Mouse (Mus musculus) limb, embryonic 12.5 days (tissue): ENCODE results near the gene Npas2. TPM values are rescaled to one million over a fixed set of nuclear protein-coding genes. Genes with fewer than 3 reads are reported as not detected.

Experiments used
- ATAC-seq: fragments of 200-750 bp; cut with Nextera tagmentation; 2 replicates; pipeline ENCODE4 v1.8.0; 2017; ENCODE audit warnings: low read depth, moderate TSS enrichment; ENCODE audit not compliant: insufficient number of reproducible peaks, insufficient read depth, low FRiP score, low TSS enrichment
- H3K27ac ChIP-seq: fragments of 300-500 bp; sonication (generic); 2 replicates; pipeline ENCODE4 v1.5.1; 2016; ENCODE audit warnings: mild to moderate bottlenecking, moderate library complexity
- H3K27me3 ChIP-seq: fragments of 300-500 bp; sonication (generic); 2 replicates; pipeline ENCODE4 v1.6.1; 2016; ENCODE audit warnings: mild to moderate bottlenecking, moderate library complexity
- H3K36me3 ChIP-seq: fragments of 300-500 bp; sonication (generic); 2 replicates; pipeline ENCODE4 v1.6.1; 2016; ENCODE audit warnings: mild to moderate bottlenecking, moderate library complexity
- H3K4me1 ChIP-seq: fragments of 300-500 bp; sonication (generic); replicated peaks from 2 replicates; pipeline ENCODE4 v1.6.1; 2016
- H3K4me2 ChIP-seq: fragments of 300-500 bp; sonication (generic); 2 replicates; pipeline ENCODE4 v1.6.1; 2016; ENCODE audit warnings: mild to moderate bottlenecking, moderate library complexity
- H3K4me3 ChIP-seq: fragments of 300-500 bp; sonication (generic); replicated peaks from 2 replicates; pipeline ENCODE4 v1.5.1; 2016; ENCODE audit warnings: mild to moderate bottlenecking
- H3K9ac ChIP-seq: fragments of 300-500 bp; sonication (generic); replicated peaks from 2 replicates; pipeline ENCODE4 v1.6.1; 2016; ENCODE audit warnings: mild to moderate bottlenecking, moderate library complexity
- H3K9me3 ChIP-seq: fragments of 300-500 bp; sonication (generic); 2 replicates; pipeline ENCODE4 v1.6.1; 2016; ENCODE audit warnings: mild to moderate bottlenecking, moderate library complexity
- WGBS: fragments of 180-500 bp; shearing (Covaris S2); methylation state at CpG from one replicate; pipeline ENCODE4 v1.1.7; 2016; 5-methylcytosine and 5-hydroxymethylcytosine counted together
- polyA plus RNA-seq: library from polyadenylated mRNA; unstranded; fragments of >200 nt; fragmentation: Nextera tagmentation; extraction: Ambion mirVana; gene quantifications from 2 replicates; pipeline ENCODE4 v1.2.1, GENCODE M21; 2016

Npas2 gene
- polyA plus RNA-seq, 1 experiment from 2014 or later = 0.29 TPM

- Histone ChIP-seq H3K36me3 (no peaks in the 10 kb centered on the region), H3K4me1 (no peaks in the 10 kb centered on the region), H3K4me2 (no peak overlapping the region), H3K4me3 (no peak overlapping the region), H3K9ac (no peak overlapping the region), H3K27me3 (no peaks in the 10 kb centered on the region), H3K9me3 (no peaks in the 10 kb centered on the region), H3K27ac (no peak overlapping the region)
- WGBS = 85% methylated on average over 16 of the region's 16 CpGs
- no peak for ATAC-seq
Measured at GRCm38 (mm10) chr1:39284786-39285185, 91.3 kb downstream of the Npas2 start.

DNA sequence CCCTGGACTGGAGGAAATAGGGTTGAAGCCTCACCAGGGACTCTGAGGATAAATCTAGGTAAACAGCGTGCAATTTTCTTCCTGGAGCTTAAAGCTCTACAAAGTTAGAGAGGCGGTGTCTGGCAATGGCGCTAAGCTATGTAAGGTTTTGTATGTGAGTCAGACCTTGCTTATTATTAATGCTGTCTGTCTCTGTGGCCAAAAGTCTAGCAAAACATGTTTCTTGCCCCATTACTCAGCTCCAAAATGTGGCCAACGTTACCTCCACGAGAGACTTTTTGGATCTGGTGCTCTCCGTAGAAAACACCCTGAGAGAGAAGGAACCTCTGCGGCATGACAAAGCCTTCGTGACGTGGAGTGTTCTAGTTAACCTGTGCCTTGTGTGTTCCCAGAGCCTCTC, 93.5 kb downstream of the Npas2 start:
- Histone ChIP-seq H3K27me3 (no peaks in the 10 kb centered on the region), H3K27ac (no peak overlapping the region), H3K4me2 (no peak overlapping the region), H3K9ac (no peak overlapping the region), H3K4me1 (no peaks in the 10 kb centered on the region), H3K4me3 (no peak overlapping the region), H3K36me3 (no peaks in the 10 kb centered on the region), H3K9me3 (no peaks in the 10 kb centered on the region)
- ATAC-seq = no peak
- WGBS = 91% methylated on average over 9 of the region's 9 CpGs

DNA sequence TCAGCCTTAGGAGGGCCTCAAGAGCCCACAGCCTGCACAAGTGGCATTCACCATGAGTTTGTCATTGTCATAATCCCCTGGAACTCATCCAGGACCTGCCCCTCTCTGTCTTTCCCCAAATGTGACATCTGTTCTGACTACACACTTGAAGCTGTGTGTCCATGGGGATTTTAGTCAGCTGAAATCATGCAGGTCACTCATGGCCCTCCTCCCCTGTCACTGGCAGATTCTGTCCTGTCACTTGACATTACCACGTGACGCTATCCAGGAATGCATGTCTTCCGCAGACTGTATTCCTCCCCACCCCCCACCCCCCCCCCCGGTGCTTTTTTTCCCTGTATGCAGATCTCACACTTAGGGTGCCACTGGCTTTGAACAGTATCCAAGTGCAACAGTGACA, 94.3 kb downstream of the Npas2 start:
- WGBS = 87% methylated on average over 4 of the region's 4 CpGs
- no peak overlapping the region for H3K9ac ChIP-seq
- H3K36me3 ChIP-seq = no peaks in the 10 kb centered on the region
- no peaks in the 10 kb centered on the region for H3K4me1 ChIP-seq
- no peak overlapping the region for H3K4me2 ChIP-seq
- H3K27ac ChIP-seq = no peak overlapping the region
- H3K27me3 ChIP-seq = no peaks in the 10 kb centered on the region
- H3K9me3 ChIP-seq = no peaks in the 10 kb centered on the region
- H3K4me3 ChIP-seq = no peak overlapping the region
- ATAC-seq = no peak

GRCm38 (mm10) chr1:39288425-39288824, 94.9 kb downstream of the Npas2 start:
- no peak overlapping the region for H3K4me3 ChIP-seq
- no peak overlapping the region for H3K9ac ChIP-seq
- WGBS = 75% methylated on average over 3 of the region's 3 CpGs
- no peak overlapping the region for H3K4me2 ChIP-seq
- H3K9me3 ChIP-seq = no peaks in the 10 kb centered on the region
- no peak overlapping the region for H3K27ac ChIP-seq
- no peaks in the 10 kb centered on the region for H3K36me3 ChIP-seq
- no peak for ATAC-seq
- H3K4me1 ChIP-seq = no peaks in the 10 kb centered on the region
- no peaks in the 10 kb centered on the region for H3K27me3 ChIP-seq

DNA sequence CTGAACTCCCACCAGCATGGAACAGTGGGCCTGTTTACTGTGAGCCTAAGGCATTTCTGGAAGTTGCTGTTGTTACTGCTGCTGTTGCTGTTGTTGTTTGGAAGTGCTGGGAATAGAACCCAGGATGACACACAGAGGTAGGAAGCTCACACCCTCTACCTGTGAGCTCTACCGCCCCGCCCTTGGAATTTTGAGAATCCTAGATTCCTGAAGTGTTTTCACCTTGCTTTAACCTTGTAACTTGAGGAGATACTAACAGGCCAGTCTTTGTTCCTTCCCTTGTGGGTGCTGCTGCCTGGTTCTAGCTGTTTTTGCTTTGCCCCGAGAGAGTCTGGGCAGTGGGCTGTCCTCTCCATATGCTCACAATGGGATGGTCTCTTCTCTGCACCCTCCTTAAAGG, 98.5 kb downstream of the Npas2 start:
- Histone ChIP-seq H3K4me2 (no peak overlapping the region), H3K4me1 (no peaks in the 10 kb centered on the region), H3K9ac (no peak overlapping the region), H3K27me3 (no peaks in the 10 kb centered on the region), H3K27ac (no peak overlapping the region), H3K36me3 (no peaks in the 10 kb centered on the region), H3K4me3 (no peak overlapping the region), H3K9me3 (no peaks in the 10 kb centered on the region)
- WGBS = 61% methylated on average over 3 of the region's 3 CpGs
- ATAC-seq = no peak

- H3K36me3 ChIP-seq = no peaks in the 10 kb centered on the region
- no peak for ATAC-seq
- no peaks in the 10 kb centered on the region for H3K9me3 ChIP-seq
- no peak overlapping the region for H3K9ac ChIP-seq
- no peaks in the 10 kb centered on the region for H3K27me3 ChIP-seq
- 92% methylated on average over 9 of the region's 9 CpGs for WGBS
- no peak overlapping the region for H3K4me2 ChIP-seq
- no peak overlapping the region for H3K27ac ChIP-seq
- no peak overlapping the region for H3K4me3 ChIP-seq
- no peaks in the 10 kb centered on the region; the same call in 1 of the 2 replicates for H3K4me1 ChIP-seq
Measured at GRCm38 (mm10) chr1:39298294-39298693, 104.8 kb downstream of the Npas2 start.

- Histone ChIP-seq H3K4me2 (no peak overlapping the region), H3K27ac (no peak overlapping the region), H3K9me3 (no peaks in the 10 kb centered on the region), H3K4me1 (no peaks in the 10 kb centered on the region; the same call in 1 of the 2 replicates), H3K9ac (no peak overlapping the region), H3K27me3 (no peaks in the 10 kb centered on the region), H3K4me3 (no peak overlapping the region), H3K36me3 (no peaks in the 10 kb centered on the region)
- ATAC-seq = no peak
- WGBS = 79% methylated on average over 9 of the region's 9 CpGs
Measured at GRCm38 (mm10) chr1:39300243-39300642, 106.7 kb downstream of the Npas2 start.

- 87% methylated on average over 6 of the region's 6 CpGs for WGBS
- Histone ChIP-seq H3K4me3 (no peak overlapping the region), H3K4me2 (no peak overlapping the region), H3K27me3 (no peaks in the 10 kb centered on the region), H3K9ac (no peak overlapping the region), H3K9me3 (no peaks in the 10 kb centered on the region), H3K36me3 (no peaks in the 10 kb centered on the region), H3K4me1 (no peaks in the 10 kb centered on the region; the same call in 1 of the 2 replicates), H3K27ac (no peak overlapping the region)
- ATAC-seq = no peak
Measured at GRCm38 (mm10) chr1:39300676-39301075, 107.1 kb downstream of the Npas2 start.

- no peaks in the 10 kb centered on the region; the same call in 1 of the 2 replicates for H3K4me1 ChIP-seq
- no peak overlapping the region for H3K4me3 ChIP-seq
- ATAC-seq = no peak
- 92% methylated on average over 7 of the region's 7 CpGs for WGBS
- no peaks in the 10 kb centered on the region for H3K36me3 ChIP-seq
- H3K4me2 ChIP-seq = no peak overlapping the region
- no peak overlapping the region for H3K27ac ChIP-seq
- H3K27me3 ChIP-seq = no peaks in the 10 kb centered on the region
- no peaks in the 10 kb centered on the region for H3K9me3 ChIP-seq
- H3K9ac ChIP-seq = no peak overlapping the region
Measured at GRCm38 (mm10) chr1:39302246-39302645, 108.7 kb downstream of the Npas2 start.

- H3K4me2 ChIP-seq = no peak overlapping the region
- 68% methylated on average over 4 of the region's 4 CpGs for WGBS
- no peak for ATAC-seq
Measured at GRCm38 (mm10) chr1:39303054-39303649, 109.6 kb downstream of the Npas2 start.

GRCm38 (mm10) chr1:39307291-39307690, 113.8 kb downstream of the Npas2 start:
- Histone ChIP-seq H3K27me3 (no peaks in the 10 kb centered on the region), H3K9ac (no peak overlapping the region), H3K4me2 (no peak overlapping the region), H3K9me3 (no peaks in the 10 kb centered on the region), H3K4me3 (no peak overlapping the region), H3K27ac (no peak overlapping the region), H3K4me1 (peaks cover under 1% of the 10 kb centered on the region; the same call in 1 of the 2 replicates), H3K36me3 (no peaks in the 10 kb centered on the region)
- ATAC-seq = no peak

More at GRCm38 (mm10) chr1:39303054-39303649, 109.6 kb downstream of the Npas2 start:
- Histone ChIP-seq H3K27ac (no peak overlapping the region), H3K27me3 (no peaks in the 10 kb centered on the region), H3K36me3 (no peaks in the 10 kb centered on the region), H3K4me1 (no peaks in the 10 kb centered on the region; the same call in 1 of the 2 replicates), H3K9me3 (no peaks in the 10 kb centered on the region), H3K9ac (no peak overlapping the region), H3K4me3 (no peak overlapping the region)

DNA sequence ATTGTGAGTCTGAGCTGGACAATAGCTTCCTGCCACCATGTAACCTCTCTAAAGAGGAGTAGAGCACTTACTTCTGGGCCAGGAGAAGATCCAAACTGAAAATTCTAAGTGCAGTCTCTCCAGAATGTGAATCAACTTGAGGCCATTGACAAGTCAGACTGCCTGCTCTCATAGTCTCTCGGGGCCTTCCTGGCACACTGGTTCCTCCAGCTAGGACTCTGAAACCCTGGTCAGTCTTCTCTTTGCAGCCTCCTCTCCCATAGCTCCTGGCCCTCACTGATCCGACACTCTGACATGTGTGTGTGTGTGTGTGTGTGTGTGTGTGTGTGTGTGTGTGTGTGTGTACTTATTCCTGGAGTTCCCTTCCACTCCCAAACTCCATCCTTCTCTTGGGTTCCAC, 114.4 kb downstream of the Npas2 start:
- H3K27me3 ChIP-seq = no peaks in the 10 kb centered on the region
- WGBS = 72% methylated on average over 2 of the region's 2 CpGs
- no peak for ATAC-seq
- H3K4me1 ChIP-seq = peaks cover 7% of the 10 kb centered on the region; the same call in 1 of the 2 replicates
- H3K9me3 ChIP-seq = no peaks in the 10 kb centered on the region
- H3K27ac ChIP-seq = no peak overlapping the region
- no peak overlapping the region for H3K4me3 ChIP-seq
- no peaks in the 10 kb centered on the region for H3K36me3 ChIP-seq
- no peak overlapping the region for H3K4me2 ChIP-seq
- H3K9ac ChIP-seq = no peak overlapping the region
